Mouse (Mus musculus): ENCODE measurements around the gene Agpat2.

Agpat2 gene

GRCm38 (mm10) chr2:26575865-26576264, 28.4 kb downstream of the Agpat2 start:
- no peak for DNase-seq (ENCODE audit: low read depth, low spot score)

GRCm38 (mm10) chr2:26575378-26575777, 28.8 kb downstream of the Agpat2 start:
- no peak for DNase-seq (ENCODE audit: low read depth, low spot score)

GRCm38 (mm10) chr2:26574862-26575261, 29.4 kb downstream of the Agpat2 start:
- DNase-seq (ENCODE audit: low read depth, low spot score), result no peak

- no peak for DNase-seq (ENCODE audit: low read depth, low spot score)
Measured at GRCm38 (mm10) chr2:26573807-26574206, 30.4 kb downstream of the Agpat2 start.

GRCm38 (mm10) chr2:26573396-26573795, 30.8 kb downstream of the Agpat2 start:
- DNase-seq (ENCODE audit: low read depth, low spot score), result no peak

GRCm38 (mm10) chr2:26571826-26572225, 32.4 kb downstream of the Agpat2 start:
- no peak for DNase-seq (ENCODE audit: low read depth, low spot score)

GRCm38 (mm10) chr2:26571400-26571799, 32.8 kb downstream of the Agpat2 start:
- no peak for DNase-seq (ENCODE audit: low read depth, low spot score)

- peak; percentile 78 for DNase-seq (ENCODE audit: low read depth, low spot score)
Measured at GRCm38 (mm10) chr2:26570034-26570433, 34.2 kb downstream of the Agpat2 start.

GRCm38 (mm10) chr2:26566221-26566620, 38.0 kb downstream of the Agpat2 start:
- DNase-seq (ENCODE audit: low read depth, low spot score), result peak; percentile 49

GRCm38 (mm10) chr2:26561351-26562016, 42.7 kb downstream of the Agpat2 start:
- DNase-seq (ENCODE audit: low read depth, low spot score), result peak; percentile 82

- DNase-seq (ENCODE audit: low read depth, low spot score), result no peak
Measured at GRCm38 (mm10) chr2:26560506-26560905, 43.7 kb downstream of the Agpat2 start.

- DNase-seq (ENCODE audit: low read depth, low spot score), result no peak
Measured at GRCm38 (mm10) chr2:26556535-26556993, 47.7 kb downstream of the Agpat2 start.

GRCm38 (mm10) chr2:26555076-26555475, 49.1 kb downstream of the Agpat2 start:
- no peak for DNase-seq (ENCODE audit: low read depth, low spot score)

GRCm38 (mm10) chr2:26553904-26554303, 50.3 kb downstream of the Agpat2 start:
- no peak for DNase-seq (ENCODE audit: low read depth, low spot score)

- DNase-seq (ENCODE audit: low read depth, low spot score), result no peak
Measured at GRCm38 (mm10) chr2:26552066-26552465, 52.2 kb downstream of the Agpat2 start.

GRCm38 (mm10) chr2:26551446-26551845, 52.8 kb downstream of the Agpat2 start:
- DNase-seq (ENCODE audit: low read depth, low spot score), result no peak

GRCm38 (mm10) chr2:26550777-26551176, 53.4 kb downstream of the Agpat2 start:
- DNase-seq (ENCODE audit: low read depth, low spot score), result no peak

GRCm38 (mm10) chr2:26550205-26550604, 54.0 kb downstream of the Agpat2 start:
- DNase-seq (ENCODE audit: low read depth, low spot score), result no peak

- DNase-seq (ENCODE audit: low read depth, low spot score), result no peak
Measured at GRCm38 (mm10) chr2:26549801-26550200, 54.4 kb downstream of the Agpat2 start.

GRCm38 (mm10) chr2:26547481-26547880, 56.7 kb downstream of the Agpat2 start:
- DNase-seq (ENCODE audit: low read depth, low spot score), result no peak

GRCm38 (mm10) chr2:26544265-26544664, 60.0 kb downstream of the Agpat2 start:
- no peak for DNase-seq (ENCODE audit: low read depth, low spot score)

GRCm38 (mm10) chr2:26543768-26544167, 60.4 kb downstream of the Agpat2 start:
- no peak for DNase-seq (ENCODE audit: low read depth, low spot score)

- no peak for DNase-seq (ENCODE audit: low read depth, low spot score)
Measured at GRCm38 (mm10) chr2:26543155-26543554, 61.1 kb downstream of the Agpat2 start.

All from ES-CJ7 (cell line).